Mouse (Mus musculus) ES-E14 (cell line): ENCODE data around the gene Hspb3. TPM values are rescaled to one million over a fixed set of nuclear protein-coding genes. Genes with fewer than 3 reads are reported as not detected.

Experiments used
- DNase-seq: peaks from one replicate; pipeline ENCODE4 v3.0.0-alpha.2; 2013; ENCODE audit warnings: low read depth, low spot score
- H3K27ac ChIP-seq: 2 replicates; pipeline ENCODE4 v1.5.1; 2012; ENCODE audit warnings: low read depth, mild to moderate bottlenecking, low read length, moderate library complexity, mixed read lengths; ENCODE audit not compliant: poor library complexity, insufficient read depth, severe bottlenecking
- H3K36me3 ChIP-seq: 2 replicates; pipeline ENCODE4 v1.6.1; 2012; ENCODE audit warnings: mild to moderate bottlenecking, low read length, moderate library complexity, mixed read lengths; ENCODE audit not compliant: control insufficient read depth, poor library complexity, insufficient read depth, severe bottlenecking
- H3K4me1 ChIP-seq, 2 experiments: fragments of 150-350 bp in 1 of 2; sonication (generic) in 1 of 2; 2 replicates each; pipeline ENCODE4 v1.6.1; 2012; ENCODE audit warnings: low read length in 2 of 2, mild to moderate bottlenecking in 1 of 2, mixed read lengths in 1 of 2; ENCODE audit not compliant: control insufficient read depth in 2 of 2, insufficient read depth in 2 of 2, poor library complexity in 1 of 2
- H3K4me3 ChIP-seq, 2 experiments: fragments of 150-350 bp in 1 of 2; sonication (generic) in 1 of 2; 2 replicates each; pipeline ENCODE4 v1.5.1; 2012; ENCODE audit warnings: low read length in 2 of 2, low read depth in 1 of 2, mild to moderate bottlenecking in 1 of 2, mixed read lengths in 1 of 2; ENCODE audit not compliant: insufficient read depth in 1 of 2, poor library complexity in 1 of 2, severe bottlenecking in 1 of 2
- H3K9ac ChIP-seq: 2 replicates; pipeline ENCODE4 v1.6.1; 2012; ENCODE audit warnings: low read depth, mild to moderate bottlenecking, low read length, mixed read lengths; ENCODE audit not compliant: poor library complexity, insufficient read depth, severe bottlenecking
- H3K9me3 ChIP-seq: fragments of 150-350 bp; sonication (generic); 2 replicates; pipeline ENCODE4 v1.6.1; 2012; ENCODE audit warnings: low read depth, mild to moderate bottlenecking, low read length; ENCODE audit not compliant: control insufficient read depth, insufficient read depth
- CHD2 ChIP-seq: IDR thresholded peaks from 2 replicates; pipeline ENCODE4 v1.6.1; 2014; ENCODE audit warnings: mild to moderate bottlenecking, low read depth, low read length, inconsistent platforms
- HCFC1 ChIP-seq: IDR thresholded peaks from 2 replicates; pipeline ENCODE4 v1.6.1; 2012; ENCODE audit warnings: low read length, inconsistent platforms, borderline replicate concordance; ENCODE audit not compliant: insufficient read depth
- MAFK ChIP-seq: IDR thresholded peaks from 2 replicates; pipeline ENCODE4 v1.6.1; 2014; ENCODE audit warnings: mild to moderate bottlenecking, low read depth, low read length, inconsistent platforms; ENCODE audit not compliant: insufficient read depth
- ZC3H11A ChIP-seq: IDR thresholded peaks from 2 replicates; pipeline ENCODE4 v1.6.1; 2012; ENCODE audit warnings: low read depth, mild to moderate bottlenecking, inconsistent platforms, low read length, borderline replicate concordance
- ZNF384 ChIP-seq: IDR thresholded peaks from 2 replicates; pipeline ENCODE4 v1.6.1; 2012; ENCODE audit warnings: low read depth, low read length, inconsistent platforms
- in situ Hi-C, 2 experiments: fragments of 600-800 bp; cut with MboI; formaldehyde crosslinking; loops; one replicate each; pipeline ENCODE4 v1.15.1; 2025; ENCODE audit warnings: low sequenced_read_pairs in 2 of 2, inconsistent platforms in 1 of 2; ENCODE audit not compliant: unreplicated experiment in 2 of 2
- total RNA-seq: library from RNA; depleted of rRNA; stranded (reverse); fragments of 300-350 nt; gene quantifications from 2 replicates; pipeline ENCODE4 v1.2.3, GENCODE M21; 2012

Hspb3 gene
- total RNA-seq, 1 experiment, result not detected

DNA sequence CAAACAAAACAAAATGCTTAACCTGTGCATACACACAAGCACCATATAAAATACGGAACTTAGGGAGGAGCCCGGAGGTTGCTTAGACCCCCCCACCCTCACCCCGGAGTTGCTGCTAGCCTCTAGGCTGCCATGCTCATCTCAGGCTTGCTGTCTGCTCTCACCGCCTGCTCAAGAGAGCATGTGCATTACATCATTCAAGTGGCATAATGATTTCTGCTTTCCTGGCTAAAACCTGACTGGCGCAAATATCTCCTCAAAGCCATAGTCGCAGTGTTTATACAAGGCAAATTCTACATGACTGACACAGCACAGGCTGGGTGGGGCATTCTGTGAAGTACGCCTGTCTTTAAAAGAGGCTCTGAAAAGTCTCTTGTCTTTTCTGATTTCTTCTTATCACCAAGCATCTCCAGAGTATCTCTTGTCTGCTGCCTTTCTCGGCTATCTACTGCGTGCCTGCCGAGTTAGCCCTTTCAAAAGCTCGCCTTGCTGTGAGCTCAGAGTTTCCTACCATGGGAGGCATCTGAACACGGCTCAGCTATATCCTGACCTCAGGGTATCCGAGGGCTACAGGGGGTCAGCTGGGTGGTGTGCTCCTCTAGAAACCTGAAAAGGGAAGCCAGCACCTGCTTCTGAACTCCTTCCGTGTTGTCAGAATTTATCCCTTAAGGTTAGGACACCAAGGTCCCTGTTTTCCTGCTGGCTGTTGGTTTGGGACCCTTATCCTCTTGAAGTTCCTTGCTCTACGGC is 28.6 kb downstream of the Hspb3 start:
- H3K9me3 ChIP-seq, result no peaks in the 10 kb centered on the region
- no peak for TF ChIP-seq ZC3H11A
- TF ChIP-seq MAFK, result no peak
- TF ChIP-seq HCFC1, result no peak
- TF ChIP-seq ZNF384, result no peak
- no peak for TF ChIP-seq CHD2
- H3K4me1 ChIP-seq, result peaks cover 0 to 8% of the 10 kb centered on the region in 2 experiments; a peak in 2 of 4 replicates
- DNase-seq, result no peak
- H3K4me3 ChIP-seq, result no peak overlapping the region
- in situ Hi-C loops, result loop anchor here (25.0 kb wide), 1 partner anchor 298 kb away; no protein-coding TSS in a partner anchor
- no peak overlapping the region for H3K9ac ChIP-seq
- H3K27ac ChIP-seq, result no peak overlapping the region
- no peaks in the 10 kb centered on the region for H3K36me3 ChIP-seq

GRCm38 (mm10) chr13:113632506-113632905 is 31.0 kb downstream of the Hspb3 start:
- Histone ChIP-seq H3K36me3 (no peaks in the 10 kb centered on the region), H3K9ac (no peak overlapping the region), H3K4me1 (peaks cover 0 to 8% of the 10 kb centered on the region in 2 experiments; a peak in 2 of 4 replicates), H3K4me3 (no peak overlapping the region), H3K9me3 (no peaks in the 10 kb centered on the region), H3K27ac (no peak overlapping the region)
- in situ Hi-C loops, result loop anchor here (25.0 kb wide), 1 partner anchor 295 kb away; no protein-coding TSS in a partner anchor
- DNase-seq, result no peak
- TF ChIP-seq HCFC1, result no peak
- no peak for TF ChIP-seq MAFK
- TF ChIP-seq ZNF384, result no peak
- TF ChIP-seq CHD2, result no peak
- no peak for TF ChIP-seq ZC3H11A

DNA sequence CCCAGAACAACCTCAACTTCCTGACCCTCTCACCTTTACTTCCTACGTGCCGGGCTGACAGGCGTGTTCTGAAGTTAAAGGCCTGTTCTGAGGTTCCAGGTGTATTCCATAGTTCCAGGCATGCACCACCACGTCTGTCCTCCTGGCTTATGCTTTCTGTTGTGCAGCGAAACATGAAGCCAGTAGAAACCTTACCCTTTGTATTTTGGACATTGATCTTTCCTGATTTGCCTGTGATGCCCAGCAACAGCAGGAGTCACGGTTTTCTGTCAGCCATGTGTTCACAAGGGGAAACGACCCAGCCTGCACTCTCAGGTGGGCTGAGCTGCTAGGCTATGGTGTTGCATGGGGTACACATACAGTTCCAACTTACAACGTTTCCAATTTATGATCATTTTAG is 35.9 kb downstream of the Hspb3 start:
- H3K9me3 ChIP-seq, result no peaks in the 10 kb centered on the region
- in situ Hi-C loops, result loop anchor here (25.0 kb wide), 1 partner anchor 290 kb away; no protein-coding TSS in a partner anchor
- H3K36me3 ChIP-seq, result no peaks in the 10 kb centered on the region
- H3K27ac ChIP-seq, result no peak overlapping the region
- peaks cover 0 to 2% of the 10 kb centered on the region in 2 experiments; a peak in 2 of 4 replicates for H3K4me1 ChIP-seq
- TF ChIP-seq MAFK (no peak), ZNF384 (no peak), ZC3H11A (no peak), CHD2 (no peak), HCFC1 (no peak)
- H3K4me3 ChIP-seq, result no peak overlapping the region
- no peak overlapping the region for H3K9ac ChIP-seq
- DNase-seq, result no peak

DNA sequence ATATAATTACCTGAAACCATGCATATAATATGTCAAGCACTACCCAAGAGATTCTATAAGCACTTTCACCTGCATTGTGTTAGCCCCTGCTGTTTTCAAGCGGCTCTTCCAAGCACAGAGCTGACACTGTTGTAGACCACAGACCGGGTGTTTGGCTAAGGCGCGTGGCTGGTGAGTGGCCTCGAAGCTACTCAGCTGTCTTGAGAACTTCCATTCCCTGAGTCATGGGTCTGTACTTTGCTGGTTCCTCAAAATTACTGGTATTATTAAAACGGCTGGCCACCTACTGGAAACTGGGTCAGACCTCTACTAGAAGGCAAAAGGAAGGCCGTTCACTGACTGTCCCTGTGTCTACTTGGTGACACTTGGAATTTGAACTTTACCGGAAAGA is 40.6 kb downstream of the Hspb3 start:
- H3K36me3 ChIP-seq, result no peaks in the 10 kb centered on the region
- peaks cover 3 to 4% of the 10 kb centered on the region in 2 experiments; a peak in 2 of 4 replicates for H3K4me1 ChIP-seq
- no peak overlapping the region for H3K9ac ChIP-seq
- H3K27ac ChIP-seq, result no peak overlapping the region
- H3K4me3 ChIP-seq, result no peak overlapping the region
- no peaks in the 10 kb centered on the region for H3K9me3 ChIP-seq
- no peak for DNase-seq
- TF ChIP-seq MAFK (no peak), ZNF384 (no peak), ZC3H11A (no peak), CHD2 (no peak), HCFC1 (no peak)
- in situ Hi-C loops, result no loop called here
